Mouse (Mus musculus) hindbrain, embryonic 10.5 days (tissue): ENCODE measurements around the gene Unc45a. TPM values are rescaled to one million over a fixed set of nuclear protein-coding genes. Genes with fewer than 3 reads are reported as not detected.

Experiments used
- DNase-seq: peaks from one replicate; pipeline ENCODE4 v3.0.0-alpha.2; 2017; ENCODE audit warnings: low spot score
- H3K27ac ChIP-seq: fragments of 300-500 bp; sonication (generic); 2 replicates; pipeline ENCODE4 v1.5.1; 2016; ENCODE audit warnings: mild to moderate bottlenecking, moderate library complexity
- H3K27me3 ChIP-seq: fragments of 300-500 bp; sonication (generic); 2 replicates; pipeline ENCODE4 v1.6.1; 2016; ENCODE audit warnings: mild to moderate bottlenecking; ENCODE audit not compliant: poor library complexity, insufficient read depth, severe bottlenecking
- H3K36me3 ChIP-seq: fragments of 300-500 bp; sonication (generic); 2 replicates; pipeline ENCODE4 v1.6.1; 2016; ENCODE audit warnings: mild to moderate bottlenecking, moderate library complexity
- H3K4me1 ChIP-seq: fragments of 300-500 bp; sonication (generic); replicated peaks from 2 replicates; pipeline ENCODE4 v1.6.1; 2016; ENCODE audit warnings: mild to moderate bottlenecking
- H3K4me3 ChIP-seq: fragments of 300-500 bp; sonication (generic); 2 replicates; pipeline ENCODE4 v1.5.1; 2016; ENCODE audit warnings: mild to moderate bottlenecking, moderate library complexity
- H3K9me3 ChIP-seq: fragments of 300-500 bp; sonication (generic); 2 replicates; pipeline ENCODE4 v1.6.1; 2016; ENCODE audit warnings: mild to moderate bottlenecking, moderate library complexity
- WGBS: fragments of 180-500 bp; shearing (Covaris S2); methylation state at CpG from one replicate; pipeline ENCODE4 v1.1.7; 2016; 5-methylcytosine and 5-hydroxymethylcytosine counted together
- polyA plus RNA-seq: library from polyadenylated mRNA; unstranded; fragments of >200 nt; fragmentation: Nextera tagmentation; extraction: Ambion mirVana; gene quantifications from 2 replicates; pipeline ENCODE4 v1.2.1, GENCODE M21; 2016

Unc45a gene
- polyA plus RNA-seq, 1 experiment from 2014 or later = 54.6 TPM

DNA sequence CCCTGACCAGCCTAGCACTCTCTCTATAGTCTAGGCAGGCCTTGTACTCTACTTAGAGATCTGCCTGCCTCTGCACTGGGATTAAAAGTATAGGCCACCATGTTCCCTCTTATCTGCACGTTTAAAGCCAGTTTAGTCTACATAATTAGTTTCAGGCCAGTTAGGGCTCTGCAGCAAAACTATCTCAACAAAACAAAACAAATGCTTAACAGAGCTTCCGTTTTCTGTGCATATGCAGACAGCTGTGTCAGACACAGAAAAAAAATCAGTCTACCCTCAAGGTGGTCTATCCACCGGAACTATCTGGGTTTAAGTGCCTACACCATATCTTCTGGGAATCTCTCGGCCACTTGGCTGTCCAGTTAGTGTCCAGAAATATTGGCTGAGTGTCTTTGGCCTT, 32.5 kb upstream of the Unc45a start:
- no peaks in the 10 kb centered on the region for H3K9me3 ChIP-seq
- no peak overlapping the region for H3K27ac ChIP-seq
- H3K27me3 ChIP-seq = peaks cover 5% of the 10 kb centered on the region; the same call in 1 of the 2 replicates
- H3K4me1 ChIP-seq = peaks cover 30% of the 10 kb centered on the region
- WGBS = 86% methylated on average over 4 of the region's 4 CpGs
- no peak for DNase-seq
- peaks cover 4% of the 10 kb centered on the region for H3K36me3 ChIP-seq
- H3K4me3 ChIP-seq = no peak overlapping the region

DNA sequence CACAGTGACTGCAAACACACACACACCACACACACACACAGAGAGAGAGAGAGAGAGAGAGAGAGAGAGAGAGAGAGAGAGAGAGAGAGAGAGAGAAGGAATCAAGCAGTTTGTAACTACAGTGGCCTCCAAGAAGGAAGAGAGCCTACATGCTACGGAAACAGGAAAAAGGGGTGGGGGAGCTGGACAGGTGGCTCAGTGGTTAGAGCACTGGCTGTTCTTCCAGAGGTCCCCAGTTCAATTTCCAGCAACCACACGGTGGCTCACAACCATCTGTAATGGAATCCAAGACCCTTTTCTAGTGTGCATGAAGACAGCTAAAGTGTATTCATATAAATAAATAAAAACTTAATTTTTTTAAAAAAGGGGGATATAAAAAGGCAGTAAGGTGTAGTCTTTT, 31.9 kb upstream of the Unc45a start:
- Histone ChIP-seq H3K9me3 (no peaks in the 10 kb centered on the region), H3K27ac (no peak overlapping the region), H3K4me1 (peaks cover 30% of the 10 kb centered on the region), H3K27me3 (peaks cover 5% of the 10 kb centered on the region; the same call in 1 of the 2 replicates), H3K4me3 (no peak overlapping the region), H3K36me3 (peaks cover 10% of the 10 kb centered on the region)
- 55% methylated on average over 2 of the region's 2 CpGs for WGBS
- DNase-seq = no peak

- no peak for DNase-seq
- Histone ChIP-seq H3K36me3 (peaks cover 15% of the 10 kb centered on the region), H3K4me3 (no peak overlapping the region), H3K27me3 (peaks cover 5% of the 10 kb centered on the region; the same call in 1 of the 2 replicates), H3K27ac (no peak overlapping the region), H3K9me3 (no peaks in the 10 kb centered on the region), H3K4me1 (peaks cover 30% of the 10 kb centered on the region)
- 83% methylated on average over 3 of the region's 3 CpGs for WGBS
Observed at GRCm38 (mm10) chr7:80372166-80372565, 31.4 kb upstream of the Unc45a start.

DNA sequence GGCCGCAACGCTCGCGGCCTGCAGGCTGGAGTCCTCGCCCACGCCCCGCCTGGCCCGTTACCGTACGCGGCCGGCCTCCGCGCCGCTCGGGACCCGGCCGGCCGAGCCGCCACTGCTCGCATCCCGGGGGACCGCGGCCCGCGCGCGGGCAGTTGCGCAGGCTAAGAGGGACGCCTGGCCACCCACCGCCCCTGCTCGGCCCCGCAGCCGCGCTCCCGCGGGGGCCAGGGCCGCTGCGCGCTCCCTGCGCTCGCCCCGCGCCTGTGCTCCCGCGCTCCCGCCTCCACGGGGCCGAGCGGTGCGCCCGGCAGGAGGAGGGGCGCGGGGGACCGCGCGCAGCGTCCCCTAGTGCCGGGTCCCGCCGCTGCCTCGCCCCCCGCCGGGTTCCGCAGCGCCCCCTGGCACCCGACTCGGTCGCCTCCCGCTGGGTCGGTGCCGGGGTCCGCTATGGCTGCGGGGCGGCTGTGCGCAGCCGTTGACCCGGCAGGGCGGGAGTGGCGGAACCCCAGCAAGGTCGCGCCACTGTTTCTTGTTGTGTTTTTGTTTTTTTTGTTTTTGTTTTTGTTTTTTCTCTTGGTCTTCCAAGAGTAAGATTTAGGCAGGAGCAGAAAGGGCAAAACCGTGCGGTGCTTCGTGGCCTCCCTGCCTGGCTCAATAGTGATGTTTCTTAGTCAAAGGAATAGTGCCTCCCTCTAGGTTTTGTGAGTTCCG, 30.4 kb upstream of the Unc45a start, which contains the start of gene Man2a2:
Gene Man2a2, minus strand, starts transcription at position 335 of the 711 bp plus-strand sequence.
- under 1% methylated on average over 80 of the region's 86 CpGs for WGBS
- H3K36me3 ChIP-seq = peaks cover 25% of the 10 kb centered on the region
- peak; percentile 66 for DNase-seq

GRCm38 (mm10) chr7:80370649-80371040, 29.8 kb upstream of the Unc45a start:
- Histone ChIP-seq H3K36me3 (peaks cover 31% of the 10 kb centered on the region), H3K4me1 (peaks cover 24% of the 10 kb centered on the region), H3K9me3 (no peaks in the 10 kb centered on the region), H3K4me3 (peak overlapping the region; percentile 94), H3K27me3 (peaks cover 5% of the 10 kb centered on the region; the same call in 1 of the 2 replicates), H3K27ac (peak overlapping the region; percentile 95)
- DNase-seq = no peak
- WGBS = 0% methylated on average over 31 of the region's 31 CpGs

More for the DNA sequence above, 30.4 kb upstream of the Unc45a start, which contains the start of gene Man2a2:
- peak within 1 kb of the TSS; percentile 94 for H3K4me3 ChIP-seq
- peaks cover 29% of the 10 kb centered on the region for H3K4me1 ChIP-seq
- H3K27ac ChIP-seq = peak within 1 kb of the TSS; percentile 95
- H3K27me3 ChIP-seq = peaks cover 5% of the 10 kb centered on the region; the same call in 1 of the 2 replicates
- H3K9me3 ChIP-seq = no peaks in the 10 kb centered on the region

DNA sequence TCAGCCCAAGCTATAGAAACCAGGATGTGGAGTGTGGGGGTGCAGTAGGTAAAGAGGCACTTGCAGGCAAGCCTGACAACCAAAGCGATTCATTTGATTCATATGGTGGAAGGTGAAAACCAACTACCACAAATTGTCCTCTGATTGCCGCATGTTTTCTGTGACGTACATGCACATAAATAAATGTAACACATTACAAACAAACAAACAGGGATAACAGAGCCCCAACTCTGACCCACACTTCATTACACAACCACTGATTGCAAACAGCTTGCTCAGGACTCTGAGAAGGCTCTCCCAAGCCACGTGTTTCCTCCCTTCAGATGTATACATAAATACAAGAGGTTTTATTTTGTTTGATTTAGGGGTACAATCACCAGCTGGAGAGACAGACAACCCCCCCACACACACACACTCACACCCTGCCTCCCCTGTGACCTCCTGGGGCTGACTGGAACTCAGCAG, 29.2 kb upstream of the Unc45a start:
- no peaks in the 10 kb centered on the region for H3K9me3 ChIP-seq
- H3K4me3 ChIP-seq = peak overlapping the region; percentile 94
- DNase-seq = no peak
- H3K36me3 ChIP-seq = peaks cover 33% of the 10 kb centered on the region
- peaks cover 19% of the 10 kb centered on the region for H3K4me1 ChIP-seq
- 57% methylated on average over 4 of the region's 4 CpGs for WGBS
- peak overlapping the region; percentile 95 for H3K27ac ChIP-seq
- H3K27me3 ChIP-seq = peaks cover 5% of the 10 kb centered on the region; the same call in 1 of the 2 replicates

GRCm38 (mm10) chr7:80369461-80369860, 28.7 kb upstream of the Unc45a start:
- Histone ChIP-seq H3K9me3 (no peaks in the 10 kb centered on the region), H3K36me3 (peaks cover 38% of the 10 kb centered on the region), H3K27me3 (peaks cover 5% of the 10 kb centered on the region; the same call in 1 of the 2 replicates), H3K4me1 (peaks cover 19% of the 10 kb centered on the region), H3K27ac (no peak overlapping the region), H3K4me3 (peak overlapping the region; percentile 94)
- no peak for DNase-seq
- WGBS = 72% methylated on average over 5 of the region's 5 CpGs

DNA sequence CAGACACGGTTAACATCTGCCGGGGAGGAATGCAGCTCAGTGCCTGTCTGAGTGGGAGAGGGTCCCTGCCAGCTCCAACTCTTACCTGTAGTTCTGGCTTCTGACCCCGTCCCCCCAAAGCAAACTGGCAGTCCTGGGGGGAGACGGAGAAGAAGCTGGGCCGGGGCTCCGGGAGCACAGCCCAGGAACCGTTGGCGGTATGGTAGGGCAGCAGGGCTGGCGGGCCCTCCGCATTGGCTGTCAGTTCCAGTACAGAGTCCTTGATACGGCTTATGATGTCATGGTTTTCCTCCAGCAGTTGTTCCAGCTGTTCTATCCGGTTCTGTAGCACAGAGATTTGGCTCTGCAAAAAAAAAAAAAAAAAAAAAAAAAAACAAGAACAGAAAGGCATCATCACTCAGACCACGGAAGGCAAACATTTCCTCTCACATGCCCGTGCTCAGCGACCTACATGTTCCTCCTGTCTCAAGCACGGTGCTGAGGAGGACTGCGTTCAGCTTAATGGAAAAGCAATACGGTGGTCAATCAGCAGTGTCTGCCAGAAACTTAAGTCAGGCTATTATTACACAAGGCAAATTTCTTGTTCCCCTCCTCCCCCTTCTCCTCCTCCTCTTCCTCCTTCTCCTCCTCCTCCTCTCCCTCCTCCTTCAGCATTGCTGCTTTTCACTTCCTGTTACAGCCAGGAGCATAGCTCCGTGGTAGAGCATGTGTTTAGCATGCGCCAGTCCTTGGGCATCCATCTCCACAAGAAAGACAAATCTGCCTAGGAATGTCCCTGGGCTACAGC, 28.0 kb upstream of the Unc45a start:
- H3K4me1 ChIP-seq = peaks cover 19% of the 10 kb centered on the region
- H3K4me3 ChIP-seq = 0 out of 2 replicates have a peak overlapping the region, but pooled peaks have one; percentile 94
- peaks cover 44% of the 10 kb centered on the region for H3K36me3 ChIP-seq
- H3K27ac ChIP-seq = no peak overlapping the region
- no peak for DNase-seq
- no peaks in the 10 kb centered on the region for H3K9me3 ChIP-seq
- peaks cover 5% of the 10 kb centered on the region; the same call in 1 of the 2 replicates for H3K27me3 ChIP-seq
- 84% methylated on average over 20 of the region's 20 CpGs for WGBS

DNA sequence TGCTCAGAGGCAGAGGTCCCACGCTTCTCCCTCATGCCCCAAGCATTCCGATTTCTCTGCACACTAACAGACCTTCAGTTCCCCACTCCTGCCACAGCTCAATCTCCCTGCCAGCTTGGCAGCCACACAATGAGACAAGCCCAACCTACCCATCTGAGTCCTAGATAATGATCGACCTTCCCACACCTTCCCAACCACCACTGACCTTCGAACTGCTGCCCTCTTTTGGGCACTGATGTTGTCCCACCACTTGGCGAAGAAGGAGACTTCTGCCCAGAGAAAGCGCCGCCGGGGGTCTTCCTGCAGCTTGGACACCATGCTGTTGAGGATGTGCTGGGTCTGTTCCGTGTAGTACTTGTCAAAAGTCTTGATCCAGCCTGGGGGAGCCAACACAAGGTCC, 27.2 kb upstream of the Unc45a start:
- H3K4me3 ChIP-seq = no peak overlapping the region
- H3K27ac ChIP-seq = no peak overlapping the region
- H3K4me1 ChIP-seq = peaks cover 19% of the 10 kb centered on the region
- no peaks in the 10 kb centered on the region; the same call in 1 of the 2 replicates for H3K27me3 ChIP-seq
- peaks cover 53% of the 10 kb centered on the region for H3K36me3 ChIP-seq
- H3K9me3 ChIP-seq = no peaks in the 10 kb centered on the region
- 87% methylated on average over 9 of the region's 9 CpGs for WGBS
- no peak for DNase-seq

GRCm38 (mm10) chr7:80367232-80367631, 26.4 kb upstream of the Unc45a start:
- DNase-seq = no peak
- peaks cover 19% of the 10 kb centered on the region for H3K4me1 ChIP-seq
- no peaks in the 10 kb centered on the region; the same call in 1 of the 2 replicates for H3K27me3 ChIP-seq
- 96% methylated on average over 7 of the region's 7 CpGs for WGBS
- no peak overlapping the region for H3K4me3 ChIP-seq
- H3K36me3 ChIP-seq = peaks cover 60% of the 10 kb centered on the region
- no peak overlapping the region for H3K27ac ChIP-seq
- H3K9me3 ChIP-seq = no peaks in the 10 kb centered on the region

DNA sequence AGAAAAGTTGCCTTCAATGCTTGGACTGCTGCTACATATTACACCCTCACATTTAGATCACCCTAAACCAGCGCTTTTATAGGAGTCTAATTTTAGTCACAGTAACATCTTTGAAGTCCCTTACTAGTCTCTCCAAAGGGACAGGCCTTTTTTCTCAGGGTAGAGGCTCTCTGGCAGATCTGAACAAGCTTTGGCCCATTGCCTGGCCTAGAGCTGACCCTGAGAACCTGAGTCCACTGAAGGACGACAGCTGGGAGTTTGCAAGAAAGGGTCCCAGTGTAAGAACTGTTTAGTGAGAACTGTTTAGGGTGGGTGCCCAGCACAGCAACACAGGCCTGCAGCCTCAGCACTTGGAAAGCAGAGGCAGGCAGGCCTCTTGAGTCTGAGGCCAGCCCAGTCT, 25.0 kb upstream of the Unc45a start:
- 90% methylated on average over 2 of the region's 2 CpGs for WGBS
- DNase-seq = no peak
- H3K36me3 ChIP-seq = peaks cover 75% of the 10 kb centered on the region

GRCm38 (mm10) chr7:80360435-80360834, 19.6 kb upstream of the Unc45a start:
- H3K9me3 ChIP-seq = no peaks in the 10 kb centered on the region
- no peak for DNase-seq
- no peaks in the 10 kb centered on the region for H3K27me3 ChIP-seq
- WGBS = 81% methylated on average over 3 of the region's 3 CpGs
- no peak overlapping the region for H3K4me3 ChIP-seq
- H3K4me1 ChIP-seq = peaks cover 21% of the 10 kb centered on the region
- H3K36me3 ChIP-seq = peaks cover 95% of the 10 kb centered on the region
- no peak overlapping the region for H3K27ac ChIP-seq

More for the DNA sequence above, 25.0 kb upstream of the Unc45a start:
- no peak overlapping the region for H3K4me3 ChIP-seq
- H3K4me1 ChIP-seq = peaks cover 19% of the 10 kb centered on the region
- no peak overlapping the region for H3K27ac ChIP-seq
- no peaks in the 10 kb centered on the region for H3K27me3 ChIP-seq
- no peaks in the 10 kb centered on the region for H3K9me3 ChIP-seq
